Mouse (Mus musculus) embryo, embryonic 10 days (tissue): ENCODE results near the gene Nlgn2.

Experiments
- DNase-seq: peaks from one replicate; pipeline ENCODE4 v3.0.0-alpha.2; 2015; ENCODE audit warnings: low spot score

Nlgn2 gene

GRCm38 (mm10) chr11:69822080-69822479 is 15.5 kb downstream of the Nlgn2 start, which contains the start of gene Spem1:
Spem1 (minus strand) TSS chr11:69822180.
- no peak for DNase-seq

GRCm38 (mm10) chr11:69818871-69819270 is 18.7 kb downstream of the Nlgn2 start:
- no peak for DNase-seq

DNA sequence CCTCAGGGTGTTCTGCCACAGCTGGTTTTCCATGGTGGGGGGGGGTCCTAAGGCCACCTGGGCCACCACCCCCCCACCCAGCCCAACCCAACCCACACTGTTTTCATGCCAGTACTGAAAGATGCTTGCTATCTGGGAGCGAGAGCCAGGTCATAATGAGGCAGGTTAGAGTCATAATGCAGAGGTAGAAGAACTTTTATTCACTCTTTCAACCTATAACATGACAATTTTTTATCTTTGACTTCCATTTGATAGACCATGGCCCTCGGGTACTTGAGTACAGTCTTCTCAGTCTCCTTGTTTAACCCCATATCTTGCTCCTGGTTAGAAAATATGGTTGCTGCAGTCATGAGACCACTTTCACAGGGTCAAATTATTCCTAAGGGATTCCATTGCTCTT is 19.2 kb downstream of the Nlgn2 start, which contains the start of gene Spem2:
TSS of gene Spem2 (minus strand) at position 101 of the 400 bp plus-strand sequence.
- no peak for DNase-seq

GRCm38 (mm10) chr11:69816520-69816919 is 21.1 kb downstream of the Nlgn2 start:
- DNase-seq: no peak

DNA sequence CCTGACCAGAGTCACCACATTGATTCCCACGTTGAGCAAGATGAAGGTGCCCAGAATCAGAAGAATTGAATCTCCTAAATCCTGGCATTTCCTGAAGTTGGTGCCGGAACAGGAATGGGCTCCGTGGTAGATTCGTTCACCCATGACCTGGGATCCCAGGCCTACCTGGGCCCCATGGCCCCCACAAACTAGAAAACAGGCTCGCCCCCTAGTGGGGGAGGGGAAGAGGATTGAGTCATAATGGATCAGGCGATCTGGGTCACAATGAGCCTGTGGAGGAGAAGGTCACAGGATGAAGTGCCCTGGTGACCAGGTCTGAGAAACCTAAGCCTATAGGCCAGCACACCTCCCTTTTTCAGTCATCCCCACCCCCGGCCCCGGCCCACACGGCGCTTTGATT is 22.4 kb downstream of the Nlgn2 start, which contains the start of gene Gm39566:
TSS of gene Gm39566 (minus strand) at position 144 of the 400 bp plus-strand sequence.
- DNase-seq: no peak

DNA sequence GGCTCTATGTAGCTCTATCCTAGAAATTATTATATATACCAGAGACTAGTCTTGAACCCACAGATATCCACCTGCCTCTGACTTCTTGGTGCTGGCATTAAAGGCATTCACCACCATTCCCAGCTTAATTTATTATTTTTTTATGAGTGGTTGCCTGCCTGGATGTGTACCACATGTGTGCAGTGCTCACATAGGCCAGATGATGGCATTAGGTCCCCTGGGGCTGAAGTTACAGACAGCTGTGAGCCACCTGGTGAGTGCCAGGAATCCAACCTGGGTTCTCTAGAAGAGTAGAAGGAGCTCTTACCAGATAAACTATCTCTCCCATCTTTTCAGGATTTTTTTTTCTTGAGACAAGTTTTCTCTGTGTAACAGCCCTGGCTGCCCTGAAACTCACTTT is 27.3 kb downstream of the Nlgn2 start:
- no peak for DNase-seq

DNA sequence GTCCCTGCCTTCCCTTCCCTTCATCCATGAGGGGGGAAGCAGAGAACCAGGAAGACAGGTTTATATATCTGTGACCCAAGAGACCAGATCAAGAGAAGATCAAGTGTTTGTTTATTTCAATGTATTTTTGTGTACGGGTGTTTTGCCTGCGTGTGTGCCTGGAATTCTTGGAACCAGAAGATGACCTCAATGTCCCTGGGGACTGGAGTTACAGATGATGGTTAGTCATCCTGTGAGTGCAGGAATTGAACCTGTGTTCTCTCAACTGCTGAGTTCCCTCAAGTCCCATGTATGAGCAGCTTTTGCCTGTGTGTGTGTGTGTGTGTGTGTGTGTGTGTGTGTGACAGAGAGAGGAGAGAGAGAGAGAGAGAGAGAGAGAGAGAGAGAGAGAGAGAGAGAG is 29.9 kb downstream of the Nlgn2 start:
- DNase-seq: no peak

GRCm38 (mm10) chr11:69806378-69806777 is 31.2 kb downstream of the Nlgn2 start:
- no peak for DNase-seq

DNA sequence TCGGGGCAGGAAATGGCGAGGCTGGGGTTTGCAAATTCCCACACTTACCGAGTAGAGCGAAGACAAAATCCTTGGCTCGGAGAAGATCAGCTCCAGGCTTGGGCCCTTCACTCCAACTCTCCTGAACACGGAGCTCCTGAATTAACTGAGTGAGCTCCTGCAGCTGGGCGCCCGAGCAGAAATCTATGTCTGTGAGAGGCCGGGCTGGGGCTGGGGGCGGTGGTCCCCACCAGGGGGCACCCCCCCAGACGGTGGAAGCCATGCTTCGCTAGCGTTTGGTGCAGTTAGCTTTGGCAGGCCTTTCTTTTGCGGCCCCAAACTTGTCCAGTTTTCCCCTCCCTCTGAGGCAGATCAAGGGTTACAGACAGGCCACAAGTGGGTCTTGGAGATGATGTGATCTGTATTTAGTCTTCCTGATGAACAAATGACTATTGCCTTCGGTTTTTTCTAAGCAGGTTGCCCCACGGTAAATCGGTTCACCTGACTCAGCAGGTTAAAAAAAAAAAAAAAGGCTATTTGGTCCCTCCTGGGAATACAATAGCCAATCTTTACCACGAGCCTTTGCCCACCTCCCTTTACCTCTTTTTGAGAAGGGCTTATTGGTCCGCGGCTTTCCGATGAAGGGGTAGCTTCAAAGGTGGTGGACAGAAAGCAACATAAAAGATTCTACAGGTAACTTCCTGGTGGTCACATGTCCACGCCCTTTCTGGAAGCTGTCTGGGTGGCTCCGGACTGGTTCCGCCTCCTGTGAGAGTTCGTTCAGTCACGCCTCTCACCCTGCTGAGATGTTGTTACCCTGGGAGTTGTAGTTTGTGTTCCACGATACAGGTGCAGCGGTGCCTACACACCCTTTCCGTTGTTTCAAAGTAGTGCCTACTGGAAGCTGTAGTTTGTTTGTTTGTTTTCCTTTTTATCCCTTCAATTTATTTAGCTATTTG is 32.3 kb downstream of the Nlgn2 start, which contains the start of gene Tmem102:
TSS of gene Tmem102 (minus strand) at position 653 of the 938 bp plus-strand sequence.
- peak; percentile 42 for DNase-seq

- no peak for DNase-seq
These were observed 33.0 kb downstream of the Nlgn2 start for GRCm38 (mm10) chr11:69804652-69804940.

- DNase-seq: peak; percentile 77
These were observed 33.6 kb downstream of the Nlgn2 start for GRCm38 (mm10) chr11:69803786-69804651.

- DNase-seq: no peak
These were observed 34.3 kb downstream of the Nlgn2 start for GRCm38 (mm10) chr11:69803328-69803727.

GRCm38 (mm10) chr11:69802648-69803105 is 34.9 kb downstream of the Nlgn2 start:
- DNase-seq: peak; percentile 77

DNA sequence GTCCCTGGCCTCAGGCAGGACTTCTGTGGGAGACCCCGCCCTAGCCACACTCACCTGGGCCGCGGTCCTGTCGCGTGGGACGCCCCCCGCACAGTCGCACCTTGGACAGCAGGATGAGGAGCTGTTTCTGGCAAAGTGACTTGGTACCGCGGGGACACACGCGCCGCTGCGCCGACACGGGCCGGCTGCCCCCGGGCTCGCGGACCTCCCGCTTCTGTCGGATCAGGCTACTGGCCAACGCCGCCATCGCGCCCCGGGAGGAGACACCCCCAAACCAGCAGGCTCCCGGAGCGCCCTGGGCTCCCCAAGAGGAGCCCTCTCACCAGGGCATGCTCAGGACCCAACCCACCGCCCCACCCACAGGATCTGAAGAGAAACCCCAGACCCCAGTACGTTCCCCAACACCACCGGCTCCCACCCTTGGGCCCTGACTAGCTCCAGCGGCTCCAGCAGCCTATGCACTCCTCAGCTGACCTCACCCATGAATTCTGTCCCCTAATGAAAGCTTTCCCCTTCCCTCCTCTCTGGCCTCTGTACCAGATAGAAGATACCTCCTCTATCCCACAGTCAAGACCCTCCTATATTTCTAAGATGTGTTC is 36.1 kb downstream of the Nlgn2 start, which contains the start of gene Fgf11:
TSS of gene Fgf11 (minus strand) at position 479 of the 599 bp plus-strand sequence.
- DNase-seq: no peak

GRCm38 (mm10) chr11:69800392-69801197 is 37.0 kb downstream of the Nlgn2 start:
- DNase-seq: peak; percentile 87

DNA sequence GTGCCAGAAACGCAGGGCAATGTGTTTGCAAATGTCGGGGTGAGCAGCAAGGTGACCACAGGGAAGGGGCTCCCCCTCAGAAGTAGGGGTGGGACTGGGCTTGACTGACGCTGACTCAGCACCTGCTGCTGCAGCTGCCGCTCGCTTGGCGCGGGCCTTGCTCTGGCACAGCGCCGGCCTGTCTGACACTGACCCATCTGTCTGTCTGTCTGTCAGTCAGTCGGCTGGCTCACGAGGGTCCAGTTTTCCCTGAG is 37.5 kb downstream of the Nlgn2 start:
- no peak for DNase-seq

DNA sequence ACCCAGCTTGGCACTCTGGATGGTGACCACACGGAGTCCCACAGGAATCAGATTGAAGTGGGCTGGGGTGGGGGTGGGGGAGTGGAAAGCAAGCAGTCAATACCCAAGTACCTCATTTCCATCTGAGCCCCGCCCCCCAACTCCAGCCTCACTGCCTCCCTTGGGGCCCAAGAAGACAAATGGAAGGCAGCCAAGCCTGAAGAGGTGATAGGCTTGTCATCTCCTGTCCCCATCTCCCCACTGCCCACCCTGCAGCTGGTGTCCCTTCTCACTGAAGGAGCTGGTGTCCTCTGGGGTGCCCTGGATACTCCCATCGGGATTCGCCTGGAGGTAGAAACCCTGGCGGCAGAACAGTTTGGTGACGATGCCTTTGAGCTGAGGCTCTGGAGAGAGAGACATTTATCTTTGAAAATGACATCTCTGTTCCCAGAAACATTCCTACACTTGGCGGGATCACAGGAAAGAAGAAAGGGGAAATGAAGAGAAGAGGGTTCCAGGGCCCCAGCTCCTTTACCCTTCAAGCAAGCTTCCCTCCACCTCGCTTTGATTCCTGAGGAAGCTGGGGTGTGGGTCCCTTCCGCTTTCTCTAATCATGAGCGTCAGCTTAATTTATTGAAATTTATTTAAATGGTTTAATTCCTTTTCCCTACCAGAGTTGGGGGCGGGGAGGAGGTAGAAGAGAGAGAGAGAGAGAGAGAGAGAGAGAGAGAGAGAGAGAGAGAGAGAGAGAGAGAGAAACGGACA is 38.0 kb downstream of the Nlgn2 start:
- DNase-seq: peak; percentile 5

DNA sequence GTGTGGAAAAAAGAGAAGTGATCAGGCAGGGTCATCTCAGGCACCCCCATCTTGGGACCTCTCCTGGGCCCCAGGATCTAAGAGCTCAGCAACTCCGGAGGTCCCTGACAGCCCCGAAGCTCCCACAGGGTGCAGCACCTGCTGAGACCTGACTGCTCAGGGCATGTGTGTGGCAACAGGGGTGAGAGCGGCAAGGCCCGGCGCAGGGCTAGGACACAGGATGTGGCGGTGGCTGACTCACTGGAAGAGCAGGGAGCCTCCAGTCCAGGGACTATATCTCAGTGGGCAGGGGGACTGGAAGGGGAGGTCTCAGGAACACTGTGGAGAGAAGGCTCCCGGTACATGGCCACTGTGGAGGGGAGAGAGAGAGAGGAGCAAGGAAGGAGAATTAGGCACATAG is 39.7 kb downstream of the Nlgn2 start:
- no peak for DNase-seq

GRCm38 (mm10) chr11:69795983-69796435 is 41.6 kb downstream of the Nlgn2 start:
- no peak for DNase-seq

DNA sequence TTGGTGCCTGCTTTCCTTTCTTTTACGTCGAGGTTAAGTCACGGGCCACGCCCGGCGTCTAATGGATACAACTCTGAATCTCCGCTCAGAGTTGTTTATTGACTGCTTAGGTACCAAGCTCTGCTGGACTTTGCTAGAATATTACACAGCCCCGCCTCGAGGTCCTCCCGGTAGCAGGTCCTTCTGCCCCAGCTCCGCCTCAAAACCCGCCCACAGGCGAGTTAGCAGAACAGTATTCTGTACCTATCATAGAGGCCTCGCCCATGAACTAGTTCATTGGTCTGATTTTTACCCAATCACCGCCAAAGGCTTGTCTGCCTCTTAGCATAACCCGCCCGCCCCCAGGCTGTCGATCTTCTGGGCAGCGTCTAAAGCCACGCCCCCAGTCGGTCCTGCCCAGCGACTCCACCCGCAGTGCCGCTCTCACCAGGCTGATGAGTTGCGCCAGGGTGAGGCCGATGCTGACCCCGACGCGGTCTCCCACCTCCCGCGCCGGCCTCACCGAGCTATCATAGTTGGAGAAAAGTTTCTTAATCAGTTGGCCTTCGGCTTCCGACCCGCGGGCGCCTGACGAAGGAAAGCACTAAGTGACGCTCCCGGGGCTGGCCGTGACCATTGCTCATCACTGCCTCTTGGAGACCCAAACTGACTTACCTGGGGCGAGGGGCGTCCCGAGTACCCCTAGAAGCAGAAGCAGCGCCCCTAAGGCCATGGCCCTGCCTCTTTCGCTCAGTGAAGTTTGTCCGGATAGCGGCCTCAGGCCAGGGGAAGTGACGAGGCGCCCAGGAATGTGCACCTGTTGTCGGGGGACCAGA is 42.2 kb downstream of the Nlgn2 start, which contains the start of gene Chrnb1:
TSS of gene Chrnb1 (minus strand) at position 776 of the 815 bp plus-strand sequence.
- DNase-seq: peak; percentile 97
